Mouse (Mus musculus) myocyte (in vitro differentiated cells): ENCODE measurements at regions not wholly inside any gene's neighbourhood (a gene's known extent, or its start where the extent isn't known, plus 50 kb on each side); places are given as distances from the start of the nearest gene placed in this dataset.

Experiments used
- H3K27me3 ChIP-seq: one replicate; pipeline ENCODE4 v1.6.1; 2011; ENCODE audit not compliant: control insufficient read depth, insufficient read depth, insufficient read length
- H3K36me3 ChIP-seq: one replicate; pipeline ENCODE4 v1.6.1; 2011; ENCODE audit not compliant: control insufficient read depth, insufficient read depth
- H3K4me2 ChIP-seq: one replicate; pipeline ENCODE4 v1.6.1; 2011; ENCODE audit warnings: low read depth, control low read depth
- H3K4me3 ChIP-seq: one replicate; pipeline ENCODE4 v1.5.1; 2011; ENCODE audit warnings: mild to moderate bottlenecking, control low read depth, moderate library complexity
- H3K79me2 ChIP-seq: one replicate; pipeline ENCODE4 v1.6.1; 2011; ENCODE audit not compliant: control insufficient read depth, insufficient read depth
- H3ac ChIP-seq: one replicate; pipeline ENCODE4 v1.6.1; 2011; ENCODE audit not compliant: control insufficient read depth, insufficient read length
- CEBPB ChIP-seq: IDR thresholded peaks from 2 replicates; pipeline ENCODE4 v1.6.1; 2011; ENCODE audit warnings: mild to moderate bottlenecking, moderate library complexity; ENCODE audit not compliant: poor library complexity, insufficient read depth, severe bottlenecking
- E2F4 ChIP-seq: IDR thresholded peaks from one replicate; pipeline ENCODE4 v1.6.1; 2011; ENCODE audit warnings: mild to moderate bottlenecking, control low read depth, moderate library complexity; ENCODE audit not compliant: insufficient read depth
- MAX ChIP-seq: IDR thresholded peaks from one replicate; pipeline ENCODE4 v1.6.1; 2011; ENCODE audit warnings: low read depth, mild to moderate bottlenecking, control low read depth
- MYOD1 ChIP-seq, 3 experiments: IDR thresholded peaks; one replicate each; pipeline ENCODE4 v1.6.1; 2011; ENCODE audit warnings: control low read depth in 2 of 3, low read depth in 2 of 3, mild to moderate bottlenecking in 2 of 3, moderate library complexity in 1 of 3; ENCODE audit not compliant: insufficient read length in 2 of 3, control insufficient read depth in 1 of 3
- MYOG ChIP-seq, 3 experiments: IDR thresholded peaks; one replicate each; pipeline ENCODE4 v1.6.1; 2011; ENCODE audit warnings: control low read depth in 2 of 3, low read depth in 2 of 3, mild to moderate bottlenecking in 2 of 3; ENCODE audit not compliant: insufficient read length in 2 of 3, control insufficient read depth in 1 of 3, insufficient read depth in 1 of 3
- POLR2A ChIP-seq: IDR thresholded peaks from one replicate; pipeline ENCODE4 v1.6.1; 2011; ENCODE audit warnings: low read depth, mild to moderate bottlenecking, control low read depth, moderate library complexity; ENCODE audit not compliant: insufficient read length
- POLR2AphosphoS2 ChIP-seq: IDR thresholded peaks from one replicate; pipeline ENCODE4 v1.6.1; 2011; ENCODE audit warnings: low read depth, control low read depth; ENCODE audit not compliant: insufficient read length
- REST ChIP-seq: IDR thresholded peaks from one replicate; pipeline ENCODE4 v1.6.1; 2011; ENCODE audit warnings: mild to moderate bottlenecking, control low read depth, moderate library complexity; ENCODE audit not compliant: insufficient read depth, insufficient read length
- SRF ChIP-seq: IDR thresholded peaks from one replicate; pipeline ENCODE4 v1.6.1; 2011; ENCODE audit warnings: low read depth; ENCODE audit not compliant: control insufficient read depth, insufficient read length
- TCF12 ChIP-seq: IDR thresholded peaks from one replicate; pipeline ENCODE4 v1.6.1; 2011; ENCODE audit warnings: mild to moderate bottlenecking, control low read depth; ENCODE audit not compliant: poor library complexity, insufficient read depth, severe bottlenecking
- TCF3 ChIP-seq: IDR thresholded peaks from one replicate; pipeline ENCODE4 v1.6.1; 2011; ENCODE audit warnings: low read depth, control low read depth; ENCODE audit not compliant: insufficient read length
- USF1 ChIP-seq: IDR thresholded peaks from one replicate; pipeline ENCODE4 v1.6.1; 2011; ENCODE audit warnings: low read depth, mild to moderate bottlenecking, control low read depth, moderate library complexity

DNA sequence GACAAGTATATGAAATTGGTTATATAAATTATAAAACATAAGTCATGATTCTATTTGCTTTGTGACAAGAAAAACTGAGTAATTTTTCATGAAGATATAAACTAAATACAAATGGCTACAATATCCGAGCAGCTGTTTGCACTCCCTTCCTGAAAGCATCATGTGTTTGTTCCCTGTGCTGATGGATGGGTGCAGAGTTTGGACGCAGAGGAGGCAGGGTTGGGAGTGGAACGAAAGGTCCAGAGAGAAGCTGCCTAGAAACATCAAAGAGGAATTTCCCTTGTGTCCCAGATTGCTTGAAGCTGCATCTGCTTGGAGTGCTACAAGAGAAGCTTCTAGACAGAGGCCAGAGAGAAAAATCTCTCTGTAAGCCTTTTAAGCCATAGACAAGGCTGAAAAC, 195.5 kb downstream of the Cd47 start:
- H3K79me2 ChIP-seq = no peaks in the 10 kb centered on the region
- no peaks in the 10 kb centered on the region for H3K36me3 ChIP-seq
- no peaks in the 10 kb centered on the region for H3K27me3 ChIP-seq
- no peak overlapping the region for H3K4me2 ChIP-seq
- no peak overlapping the region for H3ac ChIP-seq
- no peak overlapping the region for H3K4me3 ChIP-seq
- TF ChIP-seq E2F4 = no peak

DNA sequence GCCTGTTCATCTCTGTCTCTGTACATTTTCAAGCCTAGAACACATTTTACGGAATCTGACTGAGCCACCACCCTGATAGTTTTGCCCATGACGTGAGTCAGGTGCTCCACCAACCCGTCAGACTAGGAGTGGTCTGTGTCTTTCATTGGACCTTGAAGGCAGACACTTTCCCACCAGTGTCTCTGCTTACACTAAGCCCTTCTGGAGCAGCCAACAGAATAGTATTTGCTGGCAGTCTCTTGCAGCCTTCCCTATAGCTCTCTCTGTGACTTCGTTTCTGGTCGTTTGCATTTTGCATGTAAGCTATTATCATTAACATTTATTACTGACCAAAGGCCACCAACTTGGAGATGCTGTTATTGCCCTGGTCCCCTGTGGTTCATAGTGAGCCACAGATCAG, 196.3 kb downstream of the Cd47 start:
- no peak for TF ChIP-seq MAX
- TF ChIP-seq TCF12 = no peak
- no peak for TF ChIP-seq POLR2A
- TF ChIP-seq MYOG (IDR thresholded peaks at IDR 0.05; ENCODE audit: control insufficient read depth in 1 of 3, insufficient read depth in 1 of 3, insufficient read length in 2 of 3, low read depth in 2 of 3) = no peak
- no peak for TF ChIP-seq SRF
- TF ChIP-seq POLR2AphosphoS2 = no peak
- no peak for TF ChIP-seq E2F4
- no peak for TF ChIP-seq TCF3
- TF ChIP-seq REST = no peak
- TF ChIP-seq USF1 = no peak
- TF ChIP-seq MYOD1 (IDR thresholded peaks at IDR 0.05; ENCODE audit: control insufficient read depth in 1 of 3, insufficient read length in 2 of 3, low read depth in 2 of 3) = no peak
- no peak for TF ChIP-seq CEBPB
- Histone ChIP-seq H3K27me3 (no peaks in the 10 kb centered on the region), H3K36me3 (no peaks in the 10 kb centered on the region), H3K4me2 (no peak overlapping the region), H3K4me3 (no peak overlapping the region), H3ac (no peak overlapping the region), H3K79me2 (no peaks in the 10 kb centered on the region)

DNA sequence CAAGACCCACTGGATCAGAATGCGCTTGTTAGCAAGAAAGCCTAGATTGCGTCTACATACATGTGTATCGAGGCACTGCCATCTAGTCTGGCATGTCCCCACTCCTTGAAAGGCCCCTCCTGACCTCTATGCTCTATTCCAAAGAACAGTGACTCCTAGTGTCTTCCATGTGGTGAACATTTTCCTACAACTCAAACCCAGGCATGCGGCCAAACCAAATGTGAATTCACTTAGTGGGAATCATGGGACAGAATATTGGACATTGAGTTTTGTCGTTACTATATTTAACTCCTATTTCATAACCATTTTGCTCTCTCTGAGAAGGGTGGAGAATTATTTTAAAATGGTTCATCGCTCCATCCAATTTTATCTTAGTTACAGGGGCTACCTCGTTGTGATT, 196.7 kb downstream of the Cd47 start:
- no peak overlapping the region for H3ac ChIP-seq
- H3K4me2 ChIP-seq = no peak overlapping the region
- TF ChIP-seq SRF (no peak), TCF3 (no peak), POLR2AphosphoS2 (no peak), E2F4 (no peak), MYOD1 (IDR thresholded peaks at IDR 0.05; ENCODE audit: control insufficient read depth in 1 of 3, insufficient read length in 2 of 3, low read depth in 2 of 3) (no peak)
- no peaks in the 10 kb centered on the region for H3K36me3 ChIP-seq
- no peak overlapping the region for H3K4me3 ChIP-seq
- no peaks in the 10 kb centered on the region for H3K27me3 ChIP-seq
- no peaks in the 10 kb centered on the region for H3K79me2 ChIP-seq

DNA sequence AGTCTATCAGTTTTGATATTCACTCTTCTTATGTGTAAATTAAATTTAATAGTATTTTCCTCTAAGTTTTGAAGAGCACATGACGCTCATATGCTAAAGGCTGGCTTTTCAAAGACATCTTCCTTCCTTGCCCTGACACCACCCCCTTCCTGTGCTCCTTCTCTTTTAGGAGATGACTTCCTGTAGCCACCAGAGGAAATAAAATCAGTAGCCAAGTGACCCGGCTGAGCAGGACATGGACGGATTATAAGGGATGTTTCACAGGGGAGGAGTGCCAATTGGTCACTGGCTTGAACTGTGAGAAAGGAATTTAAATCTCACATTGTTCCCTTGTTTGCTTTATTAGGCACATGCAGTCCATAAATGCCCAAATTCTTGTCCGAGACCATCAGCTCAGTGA, 200.5 kb downstream of the Cd47 start:
- TF ChIP-seq POLR2A (no peak), CEBPB (no peak), MYOD1 (IDR thresholded peaks at IDR 0.05; ENCODE audit: control insufficient read depth in 1 of 3, insufficient read length in 2 of 3, low read depth in 2 of 3) (no peak), MYOG (IDR thresholded peaks at IDR 0.05; ENCODE audit: control insufficient read depth in 1 of 3, insufficient read depth in 1 of 3, insufficient read length in 2 of 3, low read depth in 2 of 3) (no peak), TCF12 (no peak), USF1 (no peak), SRF (no peak), E2F4 (no peak), REST (no peak), POLR2AphosphoS2 (no peak), TCF3 (no peak), MAX (no peak)

DNA sequence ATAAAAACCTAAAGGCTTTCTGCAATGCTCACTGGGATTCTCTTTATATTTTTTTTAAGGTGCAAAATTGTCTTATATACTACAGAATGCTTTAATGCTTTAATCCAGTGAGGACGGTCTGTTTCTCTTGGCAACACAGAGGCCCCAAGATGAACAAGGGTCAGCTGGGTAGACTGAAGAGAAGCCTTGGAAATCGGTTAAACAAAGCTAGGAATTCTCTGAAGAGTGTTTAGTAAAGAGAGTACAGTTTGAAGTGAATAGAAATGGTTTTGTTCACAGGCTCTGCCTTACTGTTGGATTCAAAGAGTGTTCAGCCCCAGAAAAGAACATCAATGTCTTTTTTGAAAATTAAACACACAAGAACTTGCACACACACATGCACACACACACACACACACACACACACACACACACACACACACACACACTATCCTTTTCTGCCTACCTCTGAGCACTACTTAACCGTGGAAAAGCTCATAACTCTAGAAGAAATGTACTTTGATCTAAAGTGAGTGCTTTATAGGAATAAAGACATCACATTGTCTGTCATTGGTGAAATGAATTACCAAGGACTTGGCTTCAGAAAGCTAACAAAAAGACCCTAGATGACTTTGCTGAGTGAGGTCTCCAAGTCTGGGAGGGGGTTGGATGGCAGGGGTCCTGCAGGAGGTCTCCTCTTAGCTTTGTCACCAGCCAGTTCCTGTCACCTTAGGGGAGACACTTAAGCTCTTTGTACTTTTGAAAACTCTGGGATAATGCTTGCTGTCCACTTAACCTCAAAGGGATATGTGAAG, 201.5 kb downstream of the Cd47 start:
- Histone ChIP-seq H3ac (no peak overlapping the region), H3K79me2 (no peaks in the 10 kb centered on the region), H3K36me3 (no peaks in the 10 kb centered on the region), H3K27me3 (no peaks in the 10 kb centered on the region), H3K4me3 (no peak overlapping the region), H3K4me2 (no peak overlapping the region)
- TF ChIP-seq POLR2AphosphoS2 (no peak), MYOD1 (IDR thresholded peaks at IDR 0.05; ENCODE audit: control insufficient read depth in 1 of 3, insufficient read length in 2 of 3, low read depth in 2 of 3) (no peak), TCF3 (no peak), POLR2A (no peak), USF1 (no peak), E2F4 (no peak), CEBPB (no peak), REST (no peak), MYOG (IDR thresholded peaks at IDR 0.05; ENCODE audit: control insufficient read depth in 1 of 3, insufficient read depth in 1 of 3, insufficient read length in 2 of 3, low read depth in 2 of 3) (no peak), SRF (no peak), MAX (no peak), TCF12 (no peak)

More for the DNA sequence above, 200.5 kb downstream of the Cd47 start:
- Histone ChIP-seq H3K36me3 (no peaks in the 10 kb centered on the region), H3ac (no peak overlapping the region), H3K79me2 (no peaks in the 10 kb centered on the region), H3K4me3 (no peak overlapping the region), H3K4me2 (no peak overlapping the region), H3K27me3 (no peaks in the 10 kb centered on the region)
